Mouse (Mus musculus) frontal cortex, postnatal 36 days (tissue): Measurements from ENCODE around the gene Gm17416.

Experiments
- DNase-seq, 2 experiments: peaks; one replicate each; pipeline ENCODE4 v3.0.0; 2022; ENCODE audit warnings: low spot score in 2 of 2

Gene Gm17416

GRCm38 (mm10) chr2:152569038-152569437 is at the start of gene Gm17416:
Gene Gm17416 (plus strand): TSS chr2:152569338.
- no peak for DNase-seq

GRCm38 (mm10) chr2:152539944-152540710 is 29.0 kb upstream of the Gm17416 start, which contains the start of gene Defb29:
Gene Defb29 (minus strand): TSS chr2:152540098.
- DNase-seq, result no peak

GRCm38 (mm10) chr2:152541979-152542378 is 27.2 kb upstream of the Gm17416 start:
- DNase-seq, result no peak

GRCm38 (mm10) chr2:152542897-152543296 is 26.2 kb upstream of the Gm17416 start:
- DNase-seq, result no peak

GRCm38 (mm10) chr2:152543478-152543877 is 25.7 kb upstream of the Gm17416 start:
- DNase-seq, result no peak

GRCm38 (mm10) chr2:152544691-152545090 is 24.4 kb upstream of the Gm17416 start:
- DNase-seq, result peak; percentile 46 to 71

GRCm38 (mm10) chr2:152548124-152548523 is 21.0 kb upstream of the Gm17416 start:
- DNase-seq, result no peak

GRCm38 (mm10) chr2:152553774-152554423 is 15.2 kb upstream of the Gm17416 start:
- DNase-seq, result peak; percentile 64 to 74

- no peak for DNase-seq
These were observed 12.5 kb upstream of the Gm17416 start for GRCm38 (mm10) chr2:152556655-152557054.

GRCm38 (mm10) chr2:152569881-152570280 is 743 bp downstream of the Gm17416 start:
- no peak for DNase-seq

GRCm38 (mm10) chr2:152570313-152570712 is 1.2 kb downstream of the Gm17416 start:
- DNase-seq, result no peak

- no peak for DNase-seq
These were observed 3.1 kb downstream of the Gm17416 start, which contains the start of gene Defb21 for GRCm38 (mm10) chr2:152572114-152572794. Gene Defb21 (plus strand): TSS chr2:152572744.

- DNase-seq, result no peak
These were observed 4.3 kb downstream of the Gm17416 start for GRCm38 (mm10) chr2:152573484-152573883.

GRCm38 (mm10) chr2:152580107-152580506 is 11.0 kb downstream of the Gm17416 start, which contains the start of gene Defb19:
Gene Defb19 (minus strand): TSS chr2:152580312.
- DNase-seq, result no peak

GRCm38 (mm10) chr2:152580612-152581011 is 11.5 kb downstream of the Gm17416 start:
- no peak for DNase-seq

- DNase-seq, result peak in 1 of 2 experiments; percentile 13
These were observed 17.9 kb downstream of the Gm17416 start for GRCm38 (mm10) chr2:152586926-152587560.

- DNase-seq, result no peak
These were observed 19.3 kb downstream of the Gm17416 start for GRCm38 (mm10) chr2:152588450-152588849.

- no peak for DNase-seq
These were observed 19.9 kb downstream of the Gm17416 start for GRCm38 (mm10) chr2:152589021-152589420.

- no peak for DNase-seq
These were observed 30.2 kb downstream of the Gm17416 start, which contains the start of gene Defb45 for GRCm38 (mm10) chr2:152599299-152599698. Gene Defb45 (minus strand): TSS chr2:152599399.

GRCm38 (mm10) chr2:152600076-152600475 is 30.9 kb downstream of the Gm17416 start:
- no peak for DNase-seq

- no peak for DNase-seq
These were observed 32.3 kb downstream of the Gm17416 start for GRCm38 (mm10) chr2:152601275-152601960.
